Mouse (Mus musculus) adrenal gland, adult (tissue): ENCODE results near the gene Tnnt1.

ENCODE experiments used
- DNase-seq, 2 experiments: peaks; one replicate each; pipeline ENCODE4 v3.0.0; 2022 to 2023; ENCODE audit warnings: low spot score in 1 of 2; ENCODE audit not compliant: inconsistent age in 2 of 2

Gene Tnnt1

GRCm38 (mm10) chr7:4522292-4522691, 6.1 kb upstream of the Tnnt1 start:
- DNase-seq, result no peak

GRCm38 (mm10) chr7:4521231-4522003, 5.2 kb upstream of the Tnnt1 start:
- DNase-seq, result no peak

DNA sequence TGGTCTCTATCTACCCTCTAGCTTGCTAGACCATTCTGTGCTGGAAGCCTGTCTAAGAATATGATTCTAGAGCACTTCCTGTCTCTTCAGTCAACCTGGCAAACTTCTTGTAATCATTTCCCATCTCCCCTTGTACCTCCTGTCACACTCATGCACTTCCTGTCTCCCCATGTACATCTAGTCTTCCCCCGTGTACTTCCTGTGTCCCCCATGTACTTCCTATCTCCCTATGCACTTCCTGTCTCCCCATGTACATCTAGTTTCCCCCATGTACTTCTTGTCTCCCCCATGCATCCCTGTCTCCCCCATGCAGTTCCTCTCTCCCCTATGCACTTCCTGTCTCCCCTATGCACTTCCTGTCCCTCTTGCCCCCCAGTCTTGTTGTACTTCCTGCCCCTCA, 2.3 kb upstream of the Tnnt1 start:
- no peak for DNase-seq

DNA sequence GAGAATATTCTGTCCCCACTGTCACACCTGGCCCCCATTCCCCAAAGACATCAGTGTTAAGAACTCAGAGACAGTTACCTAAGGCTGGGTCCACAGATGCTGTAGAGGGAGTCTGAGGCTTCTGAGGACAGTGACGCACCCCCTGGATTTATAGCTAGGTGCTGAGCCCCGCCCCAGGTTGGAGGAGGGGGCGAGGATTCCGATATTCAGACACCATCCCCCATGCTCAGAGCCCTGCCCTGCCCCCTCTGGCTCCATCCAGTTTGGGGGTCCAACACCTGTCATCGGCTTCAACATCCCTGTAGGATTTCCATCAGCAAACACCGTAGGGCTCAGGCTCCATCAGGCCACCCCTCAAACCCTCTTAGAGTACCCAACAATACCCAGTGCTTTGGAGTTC, 329 bp downstream of the Tnnt1 start:
- DNase-seq, result no peak

DNA sequence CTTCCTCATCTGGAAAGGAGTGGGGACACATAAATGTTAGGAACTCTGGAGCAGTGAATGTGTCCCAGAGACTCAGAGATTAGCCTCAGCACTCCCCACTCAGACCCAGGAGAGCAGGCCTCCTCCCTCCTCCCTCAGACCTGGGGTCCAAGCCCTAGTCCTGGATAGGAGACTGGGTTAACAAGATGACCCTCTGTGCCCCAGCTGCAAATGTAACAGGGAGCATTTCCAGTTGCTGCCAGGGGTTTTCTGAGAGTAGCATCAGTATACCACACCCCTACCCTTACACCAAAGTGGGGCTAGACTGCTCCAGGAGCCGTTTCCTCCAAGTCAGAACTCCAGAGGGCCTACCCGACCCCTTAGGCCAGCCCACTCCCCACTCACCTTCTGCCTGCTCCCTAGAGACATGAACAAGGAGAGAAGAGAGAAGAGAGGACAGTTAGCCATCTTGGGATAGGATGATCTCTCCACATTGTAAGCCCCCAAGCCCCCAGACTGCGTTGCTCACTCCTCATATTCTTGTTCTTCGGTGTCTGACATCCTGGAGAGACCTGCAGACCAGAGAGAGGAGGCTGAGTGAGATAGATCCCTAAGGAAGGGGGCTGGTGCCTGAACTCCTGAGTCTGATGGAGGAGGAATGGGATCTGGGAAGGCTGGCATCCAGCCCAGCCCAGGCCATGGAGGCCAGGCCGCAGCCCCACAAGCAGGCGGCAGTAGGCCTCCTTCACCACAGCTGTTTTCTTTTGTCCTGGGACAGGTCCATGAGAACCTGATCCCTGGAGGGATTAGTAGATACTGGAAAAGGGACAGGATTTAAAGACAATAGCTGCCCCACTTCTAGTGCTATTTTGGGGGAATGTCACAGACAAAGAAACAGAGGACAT, 2.1 kb downstream of the Tnnt1 start:
- DNase-seq, result no peak

- DNase-seq, result peak in 1 of 2 experiments; percentile 71
Observed at GRCm38 (mm10) chr7:4513236-4513635, 2.9 kb downstream of the Tnnt1 start.

- no peak for DNase-seq
Observed at GRCm38 (mm10) chr7:4511489-4512224, 4.5 kb downstream of the Tnnt1 start.

DNA sequence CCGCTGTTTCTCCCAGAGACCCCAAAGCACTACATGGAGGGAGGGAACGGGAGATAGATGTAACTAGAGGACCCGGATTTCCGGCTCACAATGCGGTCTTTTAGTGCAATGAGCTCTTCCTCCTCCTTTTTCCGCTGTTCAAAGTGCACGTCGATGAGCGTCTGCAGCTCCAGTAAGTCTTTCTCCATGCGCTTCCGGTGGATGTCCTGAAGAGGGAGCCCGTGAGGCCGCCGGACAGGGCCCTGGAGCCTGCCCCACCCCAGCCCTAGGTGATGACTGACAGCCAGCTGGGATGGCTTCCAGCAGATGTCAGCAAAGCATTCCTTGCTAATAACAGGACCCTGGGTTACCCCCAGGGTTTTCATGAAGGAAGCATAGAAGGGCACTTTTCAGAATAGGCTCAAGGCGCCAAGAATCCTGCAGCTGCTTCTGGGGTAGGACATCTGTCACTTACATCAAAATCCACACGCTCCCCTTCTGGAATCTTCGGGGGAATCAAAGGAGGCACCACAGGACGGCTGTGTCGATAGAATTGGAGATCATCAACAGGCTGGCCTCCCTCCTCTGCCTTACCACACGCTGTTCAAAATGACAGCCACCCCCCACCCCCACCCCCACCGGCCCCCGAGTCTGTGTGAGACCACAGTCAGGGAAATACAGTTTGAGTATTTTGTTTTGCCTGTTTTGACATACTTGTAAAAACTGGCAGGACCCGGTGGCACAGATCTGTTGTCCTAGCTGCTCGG, 6.1 kb downstream of the Tnnt1 start:
- DNase-seq, result peak; percentile 68 to 87

DNA sequence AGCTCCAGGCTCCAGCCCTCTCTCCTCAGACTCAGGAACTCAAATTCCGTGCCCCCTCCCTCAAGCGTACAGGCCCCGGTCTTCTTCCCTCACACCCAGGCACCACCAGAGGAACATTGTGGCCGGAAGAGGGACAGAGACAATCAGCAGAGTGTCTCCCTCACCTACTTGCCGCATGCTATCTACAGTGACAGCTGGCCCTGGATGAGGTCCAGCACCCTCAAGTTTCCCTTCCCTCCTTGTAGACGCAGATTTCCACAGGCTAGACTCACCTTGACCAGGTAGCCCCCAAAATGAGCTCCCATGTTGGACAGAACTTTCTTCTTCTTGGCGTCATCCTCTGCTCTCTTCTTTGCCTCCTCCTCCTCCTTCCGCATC, 7.5 kb downstream of the Tnnt1 start:
- DNase-seq, result no peak

DNA sequence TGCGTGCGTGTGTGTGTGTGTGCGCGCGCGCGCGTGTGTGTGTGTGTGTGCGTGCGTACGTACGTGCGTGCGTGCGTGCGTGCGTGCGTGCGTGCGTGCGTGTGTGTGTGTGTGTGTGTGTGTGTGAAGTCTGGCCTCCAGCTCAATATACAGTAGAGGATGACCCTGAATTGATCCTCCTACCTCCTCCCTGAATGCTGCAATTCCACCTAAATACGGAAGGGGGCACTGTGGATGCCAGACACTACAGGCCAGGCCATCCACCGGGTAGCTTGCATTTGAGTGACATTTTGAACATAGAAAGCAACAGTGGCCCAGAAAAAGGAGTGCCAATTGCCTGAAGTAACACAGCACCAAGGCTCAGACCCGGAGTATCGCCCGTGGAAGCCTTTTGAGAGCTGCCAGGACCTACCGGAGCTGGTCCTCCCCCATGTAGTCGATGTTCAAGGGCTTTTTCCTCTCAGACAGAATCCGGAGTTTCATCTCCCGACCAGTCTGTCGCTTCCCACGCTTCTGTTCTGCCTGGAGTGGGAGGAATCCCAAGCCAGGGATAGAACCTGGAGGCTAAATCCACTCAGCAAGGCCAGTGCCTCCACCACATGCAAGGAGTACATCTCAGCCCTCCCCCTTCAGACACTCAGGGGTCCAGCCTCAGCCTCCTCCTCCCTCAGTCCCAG, 8.0 kb downstream of the Tnnt1 start:
- no peak for DNase-seq

GRCm38 (mm10) chr7:4507220-4507619, 9.0 kb downstream of the Tnnt1 start:
- DNase-seq, result no peak

- DNase-seq, result peak in 1 of 2 experiments; percentile 51
Observed at GRCm38 (mm10) chr7:4504646-4505435, 11.3 kb downstream of the Tnnt1 start.

- DNase-seq, result no peak
Observed at GRCm38 (mm10) chr7:4503858-4504257, 12.3 kb downstream of the Tnnt1 start.

DNA sequence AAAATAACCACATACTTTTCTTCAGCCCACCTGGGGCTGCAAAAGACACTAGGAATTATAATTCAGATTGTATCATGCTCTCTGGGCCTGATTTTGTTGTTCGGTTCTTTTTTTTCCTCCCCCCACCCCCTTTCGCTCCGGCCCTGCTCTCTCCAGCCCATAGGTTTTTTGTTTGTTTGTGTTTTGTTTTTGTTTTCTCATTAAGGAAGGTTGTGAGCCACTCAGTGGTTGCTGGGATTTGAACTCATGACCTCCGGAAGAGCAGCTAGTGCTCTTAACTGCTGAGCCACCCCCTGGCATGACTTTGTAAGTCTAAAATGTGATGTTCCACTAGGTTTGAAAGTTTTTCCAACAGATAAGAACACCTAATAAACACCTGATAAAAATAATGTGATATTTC, 13.1 kb downstream of the Tnnt1 start:
- no peak for DNase-seq

GRCm38 (mm10) chr7:4502421-4503090, 13.6 kb downstream of the Tnnt1 start:
- peak; percentile 67 to 92 for DNase-seq

DNA sequence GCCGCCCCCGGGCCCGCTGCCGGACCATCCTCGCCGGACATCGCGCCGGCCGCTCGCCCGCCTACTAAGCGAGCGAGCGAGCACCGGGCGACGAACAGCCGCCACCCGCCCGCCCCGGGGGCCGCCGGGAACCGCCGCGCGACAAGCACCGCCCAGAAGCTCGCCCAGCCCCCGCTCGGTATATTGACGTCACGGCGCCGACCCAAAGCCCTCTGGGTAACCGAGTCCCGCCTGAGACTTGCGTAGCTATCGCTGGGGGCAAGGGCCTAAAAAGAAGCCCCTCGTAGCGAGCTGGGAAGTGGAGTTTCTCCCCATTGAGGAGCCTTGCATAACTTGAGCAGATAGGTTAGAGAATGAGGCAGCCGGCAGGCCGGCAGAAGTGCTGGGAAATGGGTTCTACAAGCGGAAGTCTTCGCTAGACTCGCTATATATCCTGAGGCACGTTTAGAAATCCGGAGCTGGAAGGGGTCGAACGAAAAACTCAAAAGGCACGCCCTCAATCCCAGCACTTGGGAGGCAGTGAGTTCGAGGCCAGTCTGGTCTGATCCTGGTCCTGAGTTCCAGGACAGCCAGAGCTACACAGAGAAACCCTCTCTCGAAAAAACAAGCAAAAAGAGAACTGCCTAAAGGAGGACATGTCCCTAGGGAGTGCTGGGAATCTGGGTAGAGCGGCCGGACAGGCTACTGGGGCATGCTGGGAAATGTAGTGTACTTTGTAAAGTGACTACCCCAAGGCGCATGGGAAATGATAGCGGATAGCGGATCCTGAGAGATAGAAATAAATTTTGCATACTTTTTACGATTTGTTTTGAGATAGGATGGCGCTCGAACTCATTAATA, 14.4 kb downstream of the Tnnt1 start, which contains the start of gene Ppp1r12c:
Gene Ppp1r12c, minus strand, starts transcription at position 123 of the 840 bp plus-strand sequence.
- DNase-seq, result peak; percentile 96 to 98

- DNase-seq, result peak; percentile 75 to 87
Observed at GRCm38 (mm10) chr7:4500892-4501471, 15.2 kb downstream of the Tnnt1 start.
